Mouse (Mus musculus) spleen, adult 2 months (tissue): ENCODE measurements around the gene Map7.

ENCODE experiments used
- CTCF ChIP-seq: fragments of 200-500 bp; IDR thresholded peaks from 2 replicates; pipeline ENCODE4 v1.5.1; 2011; ENCODE audit warnings: mild to moderate bottlenecking, inconsistent platforms; ENCODE audit not compliant: insufficient read depth, insufficient read length, insufficient replicate concordance; ENCODE audit errors: extremely low read depth
- POLR2A ChIP-seq: fragments of 200-500 bp; IDR thresholded peaks from 2 replicates; pipeline ENCODE4 v1.6.1; 2011; ENCODE audit warnings: low read depth, low read length, inconsistent platforms

DNA sequence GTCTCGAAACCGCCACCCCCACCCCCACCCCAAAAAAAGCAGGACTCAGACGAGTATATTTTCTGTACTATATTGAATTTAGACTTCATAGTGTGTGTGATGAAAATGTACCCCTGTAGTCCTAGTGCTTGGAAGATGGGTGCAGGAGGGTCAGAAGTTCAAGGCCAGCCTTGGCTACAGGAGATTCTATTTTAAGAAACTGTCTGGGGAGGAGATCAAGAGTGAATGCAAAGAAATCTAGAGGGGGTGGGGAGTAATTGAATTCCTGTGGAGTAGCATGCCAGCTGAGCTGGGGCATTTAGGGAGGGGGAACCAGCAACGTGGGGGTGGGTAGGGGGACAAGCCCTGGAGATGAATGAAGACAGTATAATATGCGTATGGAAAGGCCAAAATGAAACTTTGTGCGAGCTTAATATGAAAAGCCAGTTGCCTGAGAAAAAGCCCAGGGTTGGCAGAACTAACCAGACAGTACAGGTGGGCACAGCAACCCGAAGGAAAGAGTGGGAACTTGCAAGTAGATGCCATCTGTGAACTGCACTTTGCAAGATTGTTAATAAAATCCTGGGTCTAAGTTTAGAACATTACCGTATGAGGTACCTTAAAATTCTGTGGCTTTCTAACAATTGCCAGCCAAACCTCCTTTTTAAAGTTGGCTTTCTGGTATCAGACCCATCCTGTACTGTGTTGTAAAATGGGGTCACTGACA lies 8.9 kb downstream of the Map7 start:
- TF ChIP-seq POLR2A (no peak), CTCF (no peak)
